Mouse (Mus musculus) natural killer cell, adult 2 months (primary cell): ENCODE data around the gene Rgs2.

Experiments used
- DNase-seq, 2 experiments: peaks; one replicate each; pipeline ENCODE4 v3.0.0; 2022; ENCODE audit warnings: low spot score in 2 of 2

The Rgs2 gene

GRCm38 (mm10) chr1:143982765-143983312 lies 21.1 kb downstream of the Rgs2 start:
- DNase-seq: no peak

DNA sequence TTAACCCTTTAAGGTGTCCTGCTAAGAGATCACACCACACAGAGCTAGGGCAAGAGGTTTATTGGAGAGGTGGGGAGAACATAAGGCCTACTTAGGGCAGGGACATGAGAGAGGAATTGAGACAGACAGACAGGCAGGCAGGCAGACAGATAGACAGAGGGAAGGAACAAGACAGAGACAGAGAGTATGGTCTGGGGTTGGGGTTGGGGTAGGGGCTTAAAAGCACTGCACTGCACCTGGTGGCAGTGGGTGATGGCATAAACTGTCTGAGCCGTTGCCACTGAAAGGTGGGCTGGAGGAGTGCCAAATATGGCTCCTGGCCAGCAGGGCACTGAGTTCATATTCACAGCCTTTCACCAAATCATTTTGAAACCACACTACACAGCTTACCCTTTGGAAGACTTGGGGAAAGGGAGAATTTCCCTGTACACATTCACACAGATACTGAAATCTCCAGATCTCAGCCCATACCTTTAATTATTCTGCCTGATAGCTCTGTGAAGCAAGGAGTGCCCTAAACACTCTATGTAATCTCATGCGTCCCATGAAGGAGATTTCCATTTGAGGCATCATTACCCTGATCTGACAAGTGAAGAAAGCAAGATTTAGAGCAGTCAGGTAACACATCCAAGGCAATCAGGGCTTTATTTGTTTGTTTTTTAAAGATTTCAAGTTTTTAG lies 21.7 kb downstream of the Rgs2 start:
- DNase-seq: no peak

DNA sequence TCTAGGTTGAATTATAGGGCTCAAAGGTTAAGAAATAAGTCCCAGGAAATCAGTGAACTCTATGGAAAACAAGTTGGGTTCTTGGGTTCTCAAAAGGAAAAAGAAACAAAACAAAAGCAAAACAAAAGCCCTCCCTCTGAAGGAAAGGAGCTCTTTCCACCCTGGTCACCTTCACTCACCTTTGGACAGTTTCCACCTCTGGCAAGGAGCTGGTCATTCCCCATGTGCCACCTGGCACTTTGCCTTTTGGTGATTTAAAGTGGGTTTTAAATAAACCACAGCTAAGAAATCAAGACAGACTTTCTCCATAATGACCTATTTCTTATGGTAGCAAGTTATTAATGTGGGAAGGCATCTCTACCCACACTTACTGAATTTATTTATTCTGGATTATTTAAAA lies 23.1 kb downstream of the Rgs2 start:
- no peak for DNase-seq

- DNase-seq: no peak
Measured at GRCm38 (mm10) chr1:143974637-143975036, 29.3 kb downstream of the Rgs2 start.

- DNase-seq: no peak
Measured at GRCm38 (mm10) chr1:143962301-143962700, 41.7 kb downstream of the Rgs2 start.

GRCm38 (mm10) chr1:143960340-143960739 lies 43.6 kb downstream of the Rgs2 start:
- DNase-seq: no peak

- DNase-seq: no peak
Measured at GRCm38 (mm10) chr1:143956090-143956489, 47.9 kb downstream of the Rgs2 start.

- no peak for DNase-seq
Measured at GRCm38 (mm10) chr1:143952841-143953240, 51.1 kb downstream of the Rgs2 start.
